Mouse (Mus musculus) forebrain, embryonic 11.5 days (tissue): ENCODE measurements at regions not wholly inside any gene's neighbourhood (a gene's known extent, or its start where the extent isn't known, plus 50 kb on each side); places are given as distances from the start of the nearest gene placed in this dataset.

ENCODE experiments used
- ATAC-seq: fragments of 200-750 bp; cut with Nextera tagmentation; replicated peaks from 2 replicates; pipeline ENCODE4 v1.8.0; 2017; ENCODE audit warnings: moderate TSS enrichment; ENCODE audit not compliant: low FRiP score
- DNase-seq: peaks from one replicate; pipeline ENCODE4 v3.0.0-alpha.2; 2017; ENCODE audit warnings: low spot score
- H3K27ac ChIP-seq: fragments of 300-500 bp; sonication (generic); 2 replicates; pipeline ENCODE4 v1.5.1; 2014; ENCODE audit warnings: low read depth, low read length
- H3K27me3 ChIP-seq: fragments of 300-500 bp; sonication (generic); 2 replicates; pipeline ENCODE4 v1.6.1; 2014; ENCODE audit warnings: mild to moderate bottlenecking, low read length, mixed read lengths; ENCODE audit not compliant: control insufficient read depth, insufficient read depth
- H3K36me3 ChIP-seq: fragments of 300-500 bp; sonication (generic); 2 replicates; pipeline ENCODE4 v1.6.1; 2014; ENCODE audit warnings: mild to moderate bottlenecking, low read length, moderate library complexity, mixed read lengths; ENCODE audit not compliant: control insufficient read depth, insufficient read depth
- H3K4me1 ChIP-seq: fragments of 300-500 bp; sonication (generic); replicated peaks from 2 replicates; pipeline ENCODE4 v1.6.1; 2014; ENCODE audit warnings: low read length, mixed read lengths; ENCODE audit not compliant: control insufficient read depth, insufficient read depth
- H3K4me2 ChIP-seq: fragments of 300-500 bp; sonication (generic); 2 replicates; pipeline ENCODE4 v1.6.1; 2014; ENCODE audit warnings: low read depth, mild to moderate bottlenecking, low read length, moderate library complexity, mixed read lengths; ENCODE audit not compliant: severe bottlenecking
- H3K4me3 ChIP-seq: fragments of 300-500 bp; sonication (generic); 2 replicates; pipeline ENCODE4 v1.5.1; 2014; ENCODE audit warnings: low read depth, low read length
- H3K9ac ChIP-seq: fragments of 300-500 bp; sonication (generic); 2 replicates; pipeline ENCODE4 v1.6.1; 2014; ENCODE audit warnings: low read length
- H3K9me3 ChIP-seq: fragments of 300-500 bp; sonication (generic); 2 replicates; pipeline ENCODE4 v1.6.1; 2016; ENCODE audit warnings: low read length, mixed read lengths; ENCODE audit not compliant: control insufficient read depth
- WGBS: fragments of 180-500 bp; shearing (Covaris S2); extraction: QIAGEN DNeasy Blood & Tissue Kit; methylation state at CpG from one replicate; pipeline ENCODE4 v1.1.7; 2014; 5-methylcytosine and 5-hydroxymethylcytosine counted together

GRCm38 (mm10) chr3:33391765-33392540 lies 248.9 kb upstream of the Pex5l start:
- H3K4me2 ChIP-seq = no peak overlapping the region
- H3K36me3 ChIP-seq = no peaks in the 10 kb centered on the region
- DNase-seq = no peak
- no peaks in the 10 kb centered on the region for H3K4me1 ChIP-seq
- no peaks in the 10 kb centered on the region for H3K27me3 ChIP-seq
- H3K9ac ChIP-seq = no peak overlapping the region
- no peak overlapping the region for H3K4me3 ChIP-seq
- WGBS = 91% methylated on average over 4 of the region's 4 CpGs
- no peak overlapping the region for H3K27ac ChIP-seq
- no peaks in the 10 kb centered on the region for H3K9me3 ChIP-seq
- 0 out of 2 replicates have a peak, but pooled peaks have one; percentile 33 for ATAC-seq

- no peak overlapping the region for H3K9ac ChIP-seq
- DNase-seq (no peak), ATAC-seq (no peak)
- H3K27ac ChIP-seq = no peak overlapping the region
- H3K4me1 ChIP-seq = no peaks in the 10 kb centered on the region
- H3K4me2 ChIP-seq = no peak overlapping the region
- H3K36me3 ChIP-seq = no peaks in the 10 kb centered on the region
- no peaks in the 10 kb centered on the region for H3K27me3 ChIP-seq
- WGBS = 67% methylated on average over 1 of the region's 1 CpGs
- H3K9me3 ChIP-seq = no peaks in the 10 kb centered on the region
- H3K4me3 ChIP-seq = no peak overlapping the region
Observed at GRCm38 (mm10) chr3:33388171-33388570, 245.1 kb upstream of the Pex5l start.

- DNase-seq (no peak), ATAC-seq (no peak)
- Histone ChIP-seq H3K9me3 (no peaks in the 10 kb centered on the region), H3K4me1 (no peaks in the 10 kb centered on the region), H3K27ac (no peak overlapping the region), H3K9ac (no peak overlapping the region), H3K4me2 (no peak overlapping the region), H3K4me3 (no peak overlapping the region), H3K36me3 (no peaks in the 10 kb centered on the region), H3K27me3 (no peaks in the 10 kb centered on the region)
- 89% methylated on average over 1 of the region's 1 CpGs for WGBS
Observed at GRCm38 (mm10) chr3:33383622-33384021, 240.6 kb upstream of the Pex5l start.

GRCm38 (mm10) chr3:33379604-33380003 lies 236.6 kb upstream of the Pex5l start:
- DNase-seq (no peak), ATAC-seq (no peak)
- no peak overlapping the region for H3K9ac ChIP-seq
- no peak overlapping the region for H3K4me3 ChIP-seq
- no peaks in the 10 kb centered on the region for H3K9me3 ChIP-seq
- no peak overlapping the region for H3K4me2 ChIP-seq
- 89% methylated on average over 2 of the region's 2 CpGs for WGBS
- H3K4me1 ChIP-seq = no peaks in the 10 kb centered on the region
- H3K27me3 ChIP-seq = no peaks in the 10 kb centered on the region
- no peak overlapping the region for H3K27ac ChIP-seq
- H3K36me3 ChIP-seq = no peaks in the 10 kb centered on the region

GRCm38 (mm10) chr3:33375161-33375560 lies 232.1 kb upstream of the Pex5l start:
- no peak overlapping the region for H3K4me2 ChIP-seq
- no peak overlapping the region for H3K4me3 ChIP-seq
- H3K9me3 ChIP-seq = no peaks in the 10 kb centered on the region
- ATAC-seq = no peak
- no peak overlapping the region for H3K27ac ChIP-seq
- H3K36me3 ChIP-seq = no peaks in the 10 kb centered on the region
- no peaks in the 10 kb centered on the region for H3K27me3 ChIP-seq
- no peak for DNase-seq
- H3K4me1 ChIP-seq = no peaks in the 10 kb centered on the region
- no peak overlapping the region for H3K9ac ChIP-seq
- 63% methylated on average over 3 of the region's 3 CpGs for WGBS

GRCm38 (mm10) chr3:33372806-33373205 lies 229.8 kb upstream of the Pex5l start:
- WGBS = 74% methylated on average over 1 of the region's 1 CpGs
- H3K27ac ChIP-seq = no peak overlapping the region
- no peak for DNase-seq
- no peak overlapping the region for H3K4me2 ChIP-seq
- H3K36me3 ChIP-seq = no peaks in the 10 kb centered on the region
- H3K9me3 ChIP-seq = no peaks in the 10 kb centered on the region
- H3K4me1 ChIP-seq = no peaks in the 10 kb centered on the region
- H3K27me3 ChIP-seq = no peaks in the 10 kb centered on the region
- no peak overlapping the region for H3K4me3 ChIP-seq
- no peak overlapping the region for H3K9ac ChIP-seq
- ATAC-seq = no peak

GRCm38 (mm10) chr3:33363521-33363920 lies 220.5 kb upstream of the Pex5l start:
- no peak overlapping the region for H3K9ac ChIP-seq
- no peaks in the 10 kb centered on the region for H3K36me3 ChIP-seq
- no peak overlapping the region for H3K27ac ChIP-seq
- no peak overlapping the region for H3K4me3 ChIP-seq
- ATAC-seq (no peak), DNase-seq (no peak)
- H3K27me3 ChIP-seq = no peaks in the 10 kb centered on the region
- WGBS = 97% methylated on average over 1 of the region's 1 CpGs
- H3K9me3 ChIP-seq = no peaks in the 10 kb centered on the region
- H3K4me2 ChIP-seq = no peak overlapping the region
- no peaks in the 10 kb centered on the region for H3K4me1 ChIP-seq

- no peak overlapping the region for H3K9ac ChIP-seq
- ATAC-seq = no peak
Observed at GRCm38 (mm10) chr3:33360030-33360429, 217.0 kb upstream of the Pex5l start.

GRCm38 (mm10) chr3:33353860-33354259 lies 210.8 kb upstream of the Pex5l start:
- Histone ChIP-seq H3K36me3 (no peaks in the 10 kb centered on the region), H3K27ac (no peak overlapping the region), H3K9me3 (no peaks in the 10 kb centered on the region), H3K4me2 (no peak overlapping the region), H3K27me3 (no peaks in the 10 kb centered on the region), H3K4me1 (no peaks in the 10 kb centered on the region), H3K4me3 (no peak overlapping the region), H3K9ac (no peak overlapping the region)
- no peak for DNase-seq
- 94% methylated on average over 2 of the region's 2 CpGs for WGBS
- ATAC-seq = no peak

More at GRCm38 (mm10) chr3:33360030-33360429, 217.0 kb upstream of the Pex5l start:
- DNase-seq = no peak
- Histone ChIP-seq H3K4me1 (no peaks in the 10 kb centered on the region), H3K36me3 (no peaks in the 10 kb centered on the region), H3K9me3 (no peaks in the 10 kb centered on the region), H3K27ac (no peak overlapping the region), H3K27me3 (no peaks in the 10 kb centered on the region), H3K4me3 (no peak overlapping the region), H3K4me2 (no peak overlapping the region)
- 94% methylated on average over 2 of the region's 2 CpGs for WGBS
